Mouse (Mus musculus): ENCODE measurements around the gene Gramd1b. TPM values are rescaled to one million over a fixed set of nuclear protein-coding genes. Genes with fewer than 3 reads are reported as not detected.

The Gramd1b gene
- total and polyA plus RNA-seq, 2 experiments from 2014 or later, result 18.0 to 48.6 TPM

DNA sequence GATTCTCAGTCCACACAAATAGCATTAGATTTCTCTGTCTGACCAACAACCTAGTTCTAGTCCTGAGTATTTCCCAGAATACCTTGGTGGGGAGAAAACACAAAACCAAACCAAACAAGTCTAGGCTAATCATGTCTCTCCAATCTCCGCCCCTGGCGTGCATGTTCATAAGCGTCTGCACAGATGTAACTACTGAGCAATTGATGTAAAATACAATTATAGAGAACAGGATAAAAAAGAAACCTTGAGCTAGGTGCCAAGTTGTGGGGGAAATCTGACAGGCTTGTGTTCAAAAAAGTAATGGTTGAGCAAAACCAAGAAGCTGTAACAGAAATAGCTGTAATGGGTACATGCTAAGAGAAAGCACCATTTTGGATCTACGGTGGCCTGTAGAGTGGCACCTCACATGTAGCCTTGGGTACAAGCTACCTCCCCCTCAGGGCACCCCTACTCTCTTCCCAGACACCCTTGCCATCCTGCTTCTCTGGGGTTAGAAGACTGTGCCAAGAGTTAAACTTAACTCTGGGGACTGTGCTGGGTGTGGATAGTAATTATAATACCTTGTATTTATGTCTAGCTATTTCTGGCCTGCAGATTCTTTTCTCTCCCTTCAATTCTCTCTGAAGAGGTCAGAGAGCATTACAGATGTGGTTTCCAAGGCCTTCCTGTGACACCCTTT lies 174.3 kb downstream of the Gramd1b start:
- no peak overlapping the region for H3K4me3 ChIP-seq (ENCODE audit: low read depth, low read length)
- H3K36me3 ChIP-seq (ENCODE audit: insufficient read depth), result no peaks in the 10 kb centered on the region
- no peaks in the 10 kb centered on the region for H3K9me3 ChIP-seq (ENCODE audit: low read length)
- ATAC-seq (no peak), DNase-seq (no peak)
- WGBS, result 92% methylated on average over 4 of the region's 4 CpGs
- no peak overlapping the region for H3K27ac ChIP-seq (ENCODE audit: low read depth, low read length)
- H3K9ac ChIP-seq, result no peak overlapping the region
- no peak for TF ChIP-seq CTCF (IDR thresholded peaks at IDR 0.05; ENCODE audit: low read depth)
- H3K4me1 ChIP-seq (ENCODE audit: insufficient read depth), result peaks cover 7% of the 10 kb centered on the region; the same call in 1 of the 2 replicates
- H3K4me2 ChIP-seq (ENCODE audit: low read depth), result no peak overlapping the region
- no peaks in the 10 kb centered on the region for H3K27me3 ChIP-seq (ENCODE audit: insufficient read depth, low read length)

DNA sequence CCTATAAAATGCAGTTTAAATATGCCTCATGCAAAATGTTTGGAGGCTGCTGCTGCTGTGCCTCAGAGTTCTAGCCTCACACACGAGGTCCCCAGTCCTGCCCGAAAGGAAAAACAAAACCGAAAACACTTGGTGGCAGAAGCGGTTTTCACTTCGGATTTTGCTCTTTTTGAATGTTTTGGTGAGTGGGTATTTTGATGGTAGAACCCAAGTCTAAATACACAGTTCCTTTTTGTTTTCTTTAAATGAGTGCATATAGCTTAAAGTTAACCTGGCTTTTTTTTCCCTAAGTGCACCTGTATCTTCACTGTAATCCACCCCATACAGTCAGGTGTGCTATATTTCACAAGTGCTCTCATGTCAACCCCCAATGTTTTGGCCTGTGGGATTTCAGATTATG lies 174.8 kb downstream of the Gramd1b start:
- no peak overlapping the region for H3K4me2 ChIP-seq (ENCODE audit: low read depth)
- TF ChIP-seq CTCF (IDR thresholded peaks at IDR 0.05; ENCODE audit: low read depth), result no peak
- 86% methylated on average over 5 of the region's 5 CpGs for WGBS

DNA sequence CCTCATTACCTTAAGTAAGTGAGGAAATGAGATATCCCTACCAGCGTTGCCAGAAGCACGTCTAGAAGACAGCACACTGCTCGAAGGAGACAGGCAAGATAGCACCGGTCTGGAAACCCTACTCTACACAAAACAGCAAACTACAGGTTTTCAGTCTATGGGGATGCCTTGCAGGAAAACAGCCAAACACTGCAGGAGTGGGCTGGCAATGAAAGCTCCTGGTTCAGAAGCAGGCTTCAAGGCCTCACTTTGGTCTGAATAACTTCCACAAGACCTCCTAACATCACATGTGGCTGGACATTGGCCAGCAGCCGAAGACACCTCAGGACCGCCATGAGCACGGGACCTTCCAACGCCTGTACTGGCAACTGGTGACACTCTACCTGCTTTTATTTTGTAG lies 175.8 kb downstream of the Gramd1b start:
- 93% methylated on average over 8 of the region's 8 CpGs for WGBS
- Histone ChIP-seq H3K4me3 (ENCODE audit: low read depth, low read length) (no peak overlapping the region), H3K27ac (ENCODE audit: low read depth, low read length) (no peak overlapping the region), H3K9me3 (ENCODE audit: low read length) (no peaks in the 10 kb centered on the region), H3K9ac (no peak overlapping the region), H3K36me3 (ENCODE audit: insufficient read depth) (no peaks in the 10 kb centered on the region), H3K27me3 (ENCODE audit: insufficient read depth, low read length) (no peaks in the 10 kb centered on the region), H3K4me1 (ENCODE audit: insufficient read depth) (peaks cover 7% of the 10 kb centered on the region; the same call in 1 of the 2 replicates), H3K4me2 (ENCODE audit: low read depth) (no peak overlapping the region)
- ATAC-seq (no peak), DNase-seq (no peak)
- TF ChIP-seq CTCF (IDR thresholded peaks at IDR 0.05; ENCODE audit: low read depth), result no peak

More for the DNA sequence above, 174.8 kb downstream of the Gramd1b start:
- no peak overlapping the region for H3K9ac ChIP-seq
- no peak overlapping the region for H3K27ac ChIP-seq (ENCODE audit: low read depth, low read length)
- H3K36me3 ChIP-seq (ENCODE audit: insufficient read depth), result no peaks in the 10 kb centered on the region
- no peak for ATAC-seq
- no peak for DNase-seq
- no peak overlapping the region for H3K4me3 ChIP-seq (ENCODE audit: low read depth, low read length)
- peaks cover 7% of the 10 kb centered on the region; the same call in 1 of the 2 replicates for H3K4me1 ChIP-seq (ENCODE audit: insufficient read depth)
- H3K9me3 ChIP-seq (ENCODE audit: low read length), result no peaks in the 10 kb centered on the region
- no peaks in the 10 kb centered on the region for H3K27me3 ChIP-seq (ENCODE audit: insufficient read depth, low read length)

DNA sequence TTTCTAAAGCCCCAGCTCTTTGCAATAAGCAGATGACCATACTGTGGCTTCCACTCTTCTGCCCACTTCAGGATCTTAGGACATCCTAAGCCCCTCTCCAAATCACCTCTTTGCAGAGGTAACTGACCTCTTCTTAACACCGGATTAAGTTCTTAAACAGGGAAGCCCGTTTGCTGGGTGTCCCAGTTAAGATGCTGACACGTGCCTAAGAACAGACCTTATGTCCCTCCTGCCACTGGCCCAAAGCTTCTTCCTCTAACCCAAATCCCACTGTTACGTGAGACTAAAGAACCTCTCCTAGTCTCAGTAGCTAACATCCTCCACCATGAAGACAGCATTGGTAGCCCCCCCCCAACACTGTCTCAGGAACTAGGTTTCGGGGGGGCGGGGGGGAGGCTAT lies 177.6 kb downstream of the Gramd1b start:
- no peak for TF ChIP-seq CTCF (IDR thresholded peaks at IDR 0.05; ENCODE audit: low read depth)
- no peaks in the 10 kb centered on the region for H3K27me3 ChIP-seq (ENCODE audit: insufficient read depth, low read length)
- WGBS, result 85% methylated on average over 6 of the region's 6 CpGs
- no peaks in the 10 kb centered on the region for H3K9me3 ChIP-seq (ENCODE audit: low read length)
- H3K4me2 ChIP-seq (ENCODE audit: low read depth), result no peak overlapping the region
- no peak overlapping the region for H3K4me3 ChIP-seq (ENCODE audit: low read depth, low read length)
- no peak overlapping the region for H3K9ac ChIP-seq
- DNase-seq (no peak), ATAC-seq (no peak)
- no peak overlapping the region for H3K27ac ChIP-seq (ENCODE audit: low read depth, low read length)
- no peaks in the 10 kb centered on the region for H3K36me3 ChIP-seq (ENCODE audit: insufficient read depth)
- H3K4me1 ChIP-seq (ENCODE audit: insufficient read depth), result peaks cover 6% of the 10 kb centered on the region; the same call in 1 of the 2 replicates

DNA sequence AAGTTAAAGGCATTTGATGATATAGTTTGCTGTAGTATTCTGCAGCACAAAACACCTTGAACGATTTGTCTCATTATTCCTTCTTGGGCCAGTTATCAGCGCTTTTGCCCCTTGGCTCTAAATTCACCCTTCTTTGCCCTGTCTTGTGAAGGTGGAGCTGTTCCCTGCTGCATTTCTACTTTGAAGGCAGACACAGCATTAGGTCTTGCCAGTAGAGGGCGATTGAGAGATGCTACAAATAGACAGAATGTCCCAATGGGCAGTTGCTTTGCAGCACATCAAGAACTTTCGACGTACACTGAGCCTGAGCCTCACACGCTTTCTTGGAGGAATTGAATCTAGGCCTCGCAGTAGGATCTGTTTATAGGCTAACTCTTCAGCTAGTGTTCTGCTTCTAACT lies 180.5 kb downstream of the Gramd1b start:
- peak; percentile 70 for DNase-seq
- no peak for ATAC-seq
- no peak overlapping the region for H3K27ac ChIP-seq (ENCODE audit: low read depth, low read length)
- H3K9ac ChIP-seq, result no peak overlapping the region
- no peaks in the 10 kb centered on the region for H3K9me3 ChIP-seq (ENCODE audit: low read length)
- H3K4me3 ChIP-seq (ENCODE audit: low read depth, low read length), result no peak overlapping the region
- WGBS, result 21% methylated on average over 7 of the region's 7 CpGs
- 0 out of 2 replicates have a peak, but pooled peaks cover 6% of the 10 kb centered on the region for H3K4me1 ChIP-seq (ENCODE audit: insufficient read depth)
- peak; percentile 85 for TF ChIP-seq CTCF (IDR thresholded peaks at IDR 0.05; ENCODE audit: low read depth)
- no peaks in the 10 kb centered on the region for H3K27me3 ChIP-seq (ENCODE audit: insufficient read depth, low read length)
- H3K4me2 ChIP-seq (ENCODE audit: low read depth), result no peak overlapping the region
- no peaks in the 10 kb centered on the region for H3K36me3 ChIP-seq (ENCODE audit: insufficient read depth)

DNA sequence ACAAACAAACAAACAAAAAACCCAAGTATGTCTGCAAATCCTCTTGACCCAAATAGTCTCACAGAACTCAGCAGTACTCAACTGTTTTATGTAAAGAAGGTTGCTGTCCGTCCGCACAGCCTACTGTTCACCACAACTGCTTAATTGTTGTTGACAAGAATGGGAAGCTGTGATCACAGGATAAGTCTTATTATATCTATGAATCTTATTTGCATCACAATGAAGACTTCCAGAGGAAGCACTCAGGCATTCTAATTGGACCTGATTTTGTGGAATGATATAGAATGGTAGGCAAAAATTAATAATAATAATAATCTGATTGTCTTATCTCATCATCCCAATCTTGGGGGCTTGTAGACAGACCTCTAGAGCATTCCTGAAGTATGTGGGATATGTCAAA lies 181.1 kb downstream of the Gramd1b start:
- no peak overlapping the region for H3K27ac ChIP-seq (ENCODE audit: low read depth, low read length)
- H3K36me3 ChIP-seq (ENCODE audit: insufficient read depth), result no peaks in the 10 kb centered on the region
- no peak overlapping the region for H3K9ac ChIP-seq
- no peak overlapping the region for H3K4me2 ChIP-seq (ENCODE audit: low read depth)
- WGBS, result 13% methylated on average over 2 of the region's 2 CpGs
- no peak for DNase-seq
- no peaks in the 10 kb centered on the region for H3K9me3 ChIP-seq (ENCODE audit: low read length)
- H3K4me1 ChIP-seq (ENCODE audit: insufficient read depth), result 0 out of 2 replicates have a peak, but pooled peaks cover 8% of the 10 kb centered on the region
- H3K27me3 ChIP-seq (ENCODE audit: insufficient read depth, low read length), result no peaks in the 10 kb centered on the region
- H3K4me3 ChIP-seq (ENCODE audit: low read depth, low read length), result no peak overlapping the region
- no peak for TF ChIP-seq CTCF (IDR thresholded peaks at IDR 0.05; ENCODE audit: low read depth)
- ATAC-seq, result no peak

DNA sequence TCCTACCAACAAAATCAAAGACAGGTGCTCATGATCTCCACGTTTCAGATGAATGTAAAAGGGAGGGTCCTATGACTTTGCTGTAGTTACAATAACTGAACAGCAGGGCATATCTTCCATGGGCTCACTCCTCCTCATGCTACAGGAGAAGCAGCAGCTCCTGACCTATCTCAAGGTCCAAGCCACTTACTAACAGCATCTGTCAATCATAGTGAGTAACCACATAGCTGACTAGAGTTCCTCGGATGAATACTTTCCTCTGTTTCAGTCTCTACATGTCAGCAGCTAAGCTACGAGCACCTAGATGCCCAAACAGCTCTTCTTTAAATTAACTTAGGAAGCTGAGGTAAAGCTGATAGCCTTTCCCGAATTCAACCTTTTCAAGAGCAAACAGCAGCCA lies 181.6 kb downstream of the Gramd1b start:
- H3K36me3 ChIP-seq (ENCODE audit: insufficient read depth), result no peaks in the 10 kb centered on the region
- WGBS, result 64% methylated on average over 4 of the region's 4 CpGs
- H3K27me3 ChIP-seq (ENCODE audit: insufficient read depth, low read length), result no peaks in the 10 kb centered on the region
- H3K4me2 ChIP-seq (ENCODE audit: low read depth), result no peak overlapping the region
- no peak overlapping the region for H3K27ac ChIP-seq (ENCODE audit: low read depth, low read length)
- H3K4me3 ChIP-seq (ENCODE audit: low read depth, low read length), result no peak overlapping the region
- H3K4me1 ChIP-seq (ENCODE audit: insufficient read depth), result peaks cover 12% of the 10 kb centered on the region; the same call in 1 of the 2 replicates
- H3K9ac ChIP-seq, result no peak overlapping the region
- ATAC-seq (no peak), DNase-seq (no peak)
- peak; percentile 18; the same call in 1 of the 2 replicates for TF ChIP-seq CTCF (IDR thresholded peaks at IDR 0.05; ENCODE audit: low read depth)
- no peaks in the 10 kb centered on the region for H3K9me3 ChIP-seq (ENCODE audit: low read length)

Data from forebrain, postnatal 0 days (tissue).